Mouse (Mus musculus): ENCODE measurements around the gene Pilra. TPM values are rescaled to one million over a fixed set of nuclear protein-coding genes. Genes with fewer than 3 reads are reported as not detected.
"Not testable (repeated sequence)": the region's sequence is repeated elsewhere in the genome, so short reads cannot be mapped to it uniquely, and the experiment has no call there.

Pilra gene
- total and polyA plus RNA-seq, 2 experiments from 2014 or later = 0.46 to 0.47 TPM

- not testable (repeated sequence) for H3K27me3 ChIP-seq (ENCODE audit: insufficient read depth, low read length); DNase-seq (ENCODE audit: low spot score); H3K4me3 ChIP-seq (ENCODE audit: low read length); H3K9me3 ChIP-seq (ENCODE audit: low read length); H3K4me2 ChIP-seq (ENCODE audit: low read depth, low read length); H3K36me3 ChIP-seq (ENCODE audit: insufficient read depth, low read length); H3K4me1 ChIP-seq (ENCODE audit: insufficient read depth, low read length); H3K9ac ChIP-seq (replicated peaks; ENCODE audit: low read length); H3K27ac ChIP-seq; ATAC-seq
- 73% methylated on average over 2 of the region's 2 CpGs for WGBS
Measured at GRCm38 (mm10) chr5:137857960-137858710, 22.1 kb upstream of the Pilra start, which contains the start of gene Pilrb1. Gene Pilrb1 (minus strand): TSS chr5:137858106.

- not testable (repeated sequence) for H3K9me3 ChIP-seq (ENCODE audit: low read length); H3K9ac ChIP-seq (replicated peaks; ENCODE audit: low read length); H3K36me3 ChIP-seq (ENCODE audit: insufficient read depth, low read length); DNase-seq (ENCODE audit: low spot score); H3K27ac ChIP-seq; H3K4me3 ChIP-seq (ENCODE audit: low read length); H3K27me3 ChIP-seq (ENCODE audit: insufficient read depth, low read length); ATAC-seq; H3K4me2 ChIP-seq (ENCODE audit: low read depth, low read length); H3K4me1 ChIP-seq (ENCODE audit: insufficient read depth, low read length)
- WGBS = 70% methylated on average over 4 of the region's 5 CpGs
Measured at GRCm38 (mm10) chr5:137856870-137857269, 20.8 kb upstream of the Pilra start.

- H3K4me3 ChIP-seq (ENCODE audit: low read length); DNase-seq (ENCODE audit: low spot score); H3K9me3 ChIP-seq (ENCODE audit: low read length); H3K4me2 ChIP-seq (ENCODE audit: low read depth, low read length); ATAC-seq; H3K4me1 ChIP-seq (ENCODE audit: insufficient read depth, low read length); H3K9ac ChIP-seq (replicated peaks; ENCODE audit: low read length); H3K36me3 ChIP-seq (ENCODE audit: insufficient read depth, low read length); H3K27me3 ChIP-seq (ENCODE audit: insufficient read depth, low read length); H3K27ac ChIP-seq: not testable (repeated sequence)
- 79% methylated on average over 3 of the region's 3 CpGs for WGBS
Measured at GRCm38 (mm10) chr5:137854907-137855306, 18.8 kb upstream of the Pilra start.

GRCm38 (mm10) chr5:137850313-137850712 lies 14.2 kb upstream of the Pilra start:
- WGBS = 94% methylated on average over 1 of the region's 1 CpGs
- H3K27ac ChIP-seq; H3K4me2 ChIP-seq (ENCODE audit: low read depth, low read length); H3K9me3 ChIP-seq (ENCODE audit: low read length); H3K36me3 ChIP-seq (ENCODE audit: insufficient read depth, low read length); H3K4me1 ChIP-seq (ENCODE audit: insufficient read depth, low read length); H3K27me3 ChIP-seq (ENCODE audit: insufficient read depth, low read length); H3K4me3 ChIP-seq (ENCODE audit: low read length); H3K9ac ChIP-seq (replicated peaks; ENCODE audit: low read length); ATAC-seq; DNase-seq (ENCODE audit: low spot score): not testable (repeated sequence)

GRCm38 (mm10) chr5:137837110-137837509 lies 1.0 kb upstream of the Pilra start:
- not testable (repeated sequence) for H3K27me3 ChIP-seq (ENCODE audit: insufficient read depth, low read length); H3K9me3 ChIP-seq (ENCODE audit: low read length); H3K36me3 ChIP-seq (ENCODE audit: insufficient read depth, low read length); H3K9ac ChIP-seq (replicated peaks; ENCODE audit: low read length); DNase-seq (ENCODE audit: low spot score); H3K4me1 ChIP-seq (ENCODE audit: insufficient read depth, low read length); H3K27ac ChIP-seq; H3K4me2 ChIP-seq (ENCODE audit: low read depth, low read length); ATAC-seq; H3K4me3 ChIP-seq (ENCODE audit: low read length)

- ATAC-seq = no peak
- Histone ChIP-seq H3K4me2 (ENCODE audit: low read depth, low read length) (no peak overlapping the region), H3K27me3 (ENCODE audit: insufficient read depth, low read length) (no peaks in the 10 kb centered on the region), H3K27ac (no peak overlapping the region), H3K36me3 (ENCODE audit: insufficient read depth, low read length) (no peaks in the 10 kb centered on the region), H3K4me3 (ENCODE audit: low read length) (no peak overlapping the region), H3K9ac (replicated peaks; ENCODE audit: low read length) (no peak overlapping the region), H3K4me1 (ENCODE audit: insufficient read depth, low read length) (no peaks in the 10 kb centered on the region), H3K9me3 (ENCODE audit: low read length) (no peaks in the 10 kb centered on the region)
- no peak for DNase-seq (ENCODE audit: low spot score)
- TF ChIP-seq CTCF (IDR thresholded peaks at IDR 0.05; ENCODE audit: low read depth) = no peak
Measured at GRCm38 (mm10) chr5:137836611-137837010, 530 bp upstream of the Pilra start.

GRCm38 (mm10) chr5:137833500-137833899 lies 2.6 kb downstream of the Pilra start:
- no peak for TF ChIP-seq CTCF (IDR thresholded peaks at IDR 0.05; ENCODE audit: low read depth)
- no peaks in the 10 kb centered on the region for H3K27me3 ChIP-seq (ENCODE audit: insufficient read depth, low read length)
- H3K36me3 ChIP-seq (ENCODE audit: insufficient read depth, low read length) = no peaks in the 10 kb centered on the region
- ATAC-seq = no peak
- no peak overlapping the region for H3K4me3 ChIP-seq (ENCODE audit: low read length)
- no peak overlapping the region for H3K9ac ChIP-seq (replicated peaks; ENCODE audit: low read length)
- H3K27ac ChIP-seq = no peak overlapping the region
- no peaks in the 10 kb centered on the region for H3K9me3 ChIP-seq (ENCODE audit: low read length)
- no peaks in the 10 kb centered on the region for H3K4me1 ChIP-seq (ENCODE audit: insufficient read depth, low read length)
- no peak for DNase-seq (ENCODE audit: low spot score)
- H3K4me2 ChIP-seq (ENCODE audit: low read depth, low read length) = no peak overlapping the region
- 59% methylated on average over 4 of the region's 4 CpGs for WGBS

Data from hindbrain, postnatal 0 days (tissue).